Mouse (Mus musculus) kidney, embryonic 14.5 days (tissue): ENCODE data around the gene Dcp1b. TPM values are rescaled to one million over a fixed set of nuclear protein-coding genes. Genes with fewer than 3 reads are reported as not detected.

Experiments
- ATAC-seq: fragments of 200-750 bp; cut with Nextera tagmentation; 2 replicates; pipeline ENCODE4 v1.8.0; 2017; ENCODE audit warnings: moderate number of reproducible peaks, mild to moderate bottlenecking, moderate TSS enrichment, moderate library complexity; ENCODE audit not compliant: low FRiP score, low TSS enrichment
- H3K27ac ChIP-seq: fragments of 300-500 bp; sonication (generic); 2 replicates; pipeline ENCODE4 v1.5.1; 2014; ENCODE audit warnings: low read depth, mild to moderate bottlenecking, low read length, moderate library complexity, mixed read lengths
- H3K27me3 ChIP-seq: fragments of 300-500 bp; sonication (generic); 2 replicates; pipeline ENCODE4 v1.6.1; 2014; ENCODE audit warnings: mild to moderate bottlenecking, low read length; ENCODE audit not compliant: control insufficient read depth, insufficient read depth
- H3K36me3 ChIP-seq: fragments of 300-500 bp; sonication (generic); 2 replicates; pipeline ENCODE4 v1.6.1; 2014; ENCODE audit warnings: low read length, mixed read lengths; ENCODE audit not compliant: control insufficient read depth, insufficient read depth
- H3K4me1 ChIP-seq: fragments of 300-500 bp; sonication (generic); 2 replicates; pipeline ENCODE4 v1.6.1; 2014; ENCODE audit warnings: low read length, mixed read lengths; ENCODE audit not compliant: control insufficient read depth, insufficient read depth
- H3K4me2 ChIP-seq: fragments of 300-500 bp; sonication (generic); replicated peaks from 2 replicates; pipeline ENCODE4 v1.6.1; 2014; ENCODE audit warnings: low read depth, mild to moderate bottlenecking, low read length
- H3K4me3 ChIP-seq: fragments of 300-500 bp; sonication (generic); 2 replicates; pipeline ENCODE4 v1.5.1; 2014; ENCODE audit warnings: mild to moderate bottlenecking, low read length
- H3K9ac ChIP-seq: fragments of 300-500 bp; sonication (generic); 2 replicates; pipeline ENCODE4 v1.6.1; 2014; ENCODE audit warnings: low read depth, mild to moderate bottlenecking, low read length, moderate library complexity
- H3K9me3 ChIP-seq: fragments of 300-500 bp; sonication (generic); 2 replicates; pipeline ENCODE4 v1.6.1; 2016; ENCODE audit warnings: low read length; ENCODE audit not compliant: control insufficient read depth
- WGBS: fragments of 180-500 bp; shearing (Covaris S2); extraction: QIAGEN DNeasy Blood & Tissue Kit; methylation state at CpG from one replicate; pipeline ENCODE4 v1.1.7; 2014; 5-methylcytosine and 5-hydroxymethylcytosine counted together
- polyA plus RNA-seq: library from polyadenylated mRNA; unstranded; fragments of >200 nt; fragmentation: Nextera tagmentation; extraction: Ambion mirVana; gene quantifications from 2 replicates; pipeline ENCODE4 v1.2.1, GENCODE M21; 2014

Dcp1b gene
- polyA plus RNA-seq, 1 experiment from 2014 or later, result 9.3 TPM

- ATAC-seq, result no peak
- Histone ChIP-seq H3K36me3 (peaks cover 10% of the 10 kb centered on the region; the same call in 1 of the 2 replicates), H3K9me3 (no peaks in the 10 kb centered on the region), H3K4me3 (no peak overlapping the region), H3K4me1 (no peaks in the 10 kb centered on the region), H3K27ac (no peak overlapping the region), H3K4me2 (no peak overlapping the region), H3K9ac (no peak overlapping the region), H3K27me3 (no peaks in the 10 kb centered on the region)
- 86% methylated on average over 5 of the region's 5 CpGs for WGBS
Observed at GRCm38 (mm10) chr6:119218591-119218990, 43.5 kb downstream of the Dcp1b start.

GRCm38 (mm10) chr6:119219237-119219870, 44.3 kb downstream of the Dcp1b start:
- H3K4me3 ChIP-seq, result no peak overlapping the region
- H3K36me3 ChIP-seq, result peaks cover 10% of the 10 kb centered on the region; the same call in 1 of the 2 replicates
- no peak overlapping the region for H3K9ac ChIP-seq
- 82% methylated on average over 15 of the region's 15 CpGs for WGBS
- no peaks in the 10 kb centered on the region for H3K4me1 ChIP-seq
- no peak overlapping the region for H3K4me2 ChIP-seq
- H3K9me3 ChIP-seq, result no peaks in the 10 kb centered on the region
- no peak overlapping the region for H3K27ac ChIP-seq
- H3K27me3 ChIP-seq, result no peaks in the 10 kb centered on the region
- no peak for ATAC-seq

GRCm38 (mm10) chr6:119220297-119220696, 45.2 kb downstream of the Dcp1b start:
- H3K9ac ChIP-seq, result no peak overlapping the region
- 53% methylated on average over 10 of the region's 10 CpGs for WGBS
- no peak overlapping the region for H3K27ac ChIP-seq
- H3K4me2 ChIP-seq, result no peak overlapping the region
- H3K9me3 ChIP-seq, result no peaks in the 10 kb centered on the region
- H3K4me3 ChIP-seq, result no peak overlapping the region
- H3K4me1 ChIP-seq, result no peaks in the 10 kb centered on the region
- peaks cover 4% of the 10 kb centered on the region; the same call in 1 of the 2 replicates for H3K36me3 ChIP-seq
- 0 out of 2 replicates have a peak, but pooled peaks have one; percentile 38 for ATAC-seq
- no peaks in the 10 kb centered on the region for H3K27me3 ChIP-seq

GRCm38 (mm10) chr6:119224451-119225195, 49.6 kb downstream of the Dcp1b start:
- no peak overlapping the region for H3K27ac ChIP-seq
- H3K9ac ChIP-seq, result no peak overlapping the region
- ATAC-seq, result no peak
- WGBS, result 67% methylated on average over 13 of the region's 13 CpGs
- no peaks in the 10 kb centered on the region for H3K27me3 ChIP-seq
- no peaks in the 10 kb centered on the region for H3K36me3 ChIP-seq
- no peaks in the 10 kb centered on the region for H3K9me3 ChIP-seq
- H3K4me3 ChIP-seq, result no peak overlapping the region
- H3K4me1 ChIP-seq, result no peaks in the 10 kb centered on the region
- H3K4me2 ChIP-seq, result no peak overlapping the region

- Histone ChIP-seq H3K4me3 (no peak overlapping the region), H3K4me1 (no peaks in the 10 kb centered on the region), H3K9me3 (no peaks in the 10 kb centered on the region), H3K27me3 (no peaks in the 10 kb centered on the region), H3K4me2 (no peak overlapping the region), H3K9ac (no peak overlapping the region), H3K27ac (no peak overlapping the region), H3K36me3 (no peaks in the 10 kb centered on the region)
- WGBS, result 76% methylated on average over 12 of the region's 12 CpGs
- no peak for ATAC-seq
Observed at GRCm38 (mm10) chr6:119225226-119225625, 50.2 kb downstream of the Dcp1b start.

GRCm38 (mm10) chr6:119225731-119226130, 50.7 kb downstream of the Dcp1b start:
- H3K36me3 ChIP-seq, result no peaks in the 10 kb centered on the region
- no peak for ATAC-seq
- no peak overlapping the region for H3K27ac ChIP-seq
- H3K4me1 ChIP-seq, result no peaks in the 10 kb centered on the region
- H3K4me2 ChIP-seq, result no peak overlapping the region
- 76% methylated on average over 6 of the region's 6 CpGs for WGBS
- H3K4me3 ChIP-seq, result no peak overlapping the region
- H3K9ac ChIP-seq, result no peak overlapping the region
- no peaks in the 10 kb centered on the region for H3K27me3 ChIP-seq
- H3K9me3 ChIP-seq, result no peaks in the 10 kb centered on the region

- Histone ChIP-seq H3K4me3 (no peak overlapping the region), H3K27ac (no peak overlapping the region), H3K36me3 (no peaks in the 10 kb centered on the region), H3K9me3 (no peaks in the 10 kb centered on the region), H3K27me3 (no peaks in the 10 kb centered on the region), H3K4me2 (no peak overlapping the region), H3K9ac (no peak overlapping the region), H3K4me1 (no peaks in the 10 kb centered on the region)
- 94% methylated on average over 8 of the region's 8 CpGs for WGBS
- no peak for ATAC-seq
Observed at GRCm38 (mm10) chr6:119227001-119227400, 51.9 kb downstream of the Dcp1b start.

GRCm38 (mm10) chr6:119228861-119229603, 54.0 kb downstream of the Dcp1b start:
- H3K4me1 ChIP-seq, result no peaks in the 10 kb centered on the region
- H3K27ac ChIP-seq, result no peak overlapping the region
- H3K27me3 ChIP-seq, result no peaks in the 10 kb centered on the region
- ATAC-seq, result no peak
- no peak overlapping the region for H3K4me2 ChIP-seq
- H3K36me3 ChIP-seq, result no peaks in the 10 kb centered on the region
- no peak overlapping the region for H3K9ac ChIP-seq
- no peak overlapping the region for H3K4me3 ChIP-seq
- no peaks in the 10 kb centered on the region for H3K9me3 ChIP-seq
- 78% methylated on average over 11 of the region's 11 CpGs for WGBS

- WGBS, result 11% methylated on average over 3 of the region's 3 CpGs
- Histone ChIP-seq H3K27ac (no peak overlapping the region), H3K27me3 (no peaks in the 10 kb centered on the region), H3K9ac (no peak overlapping the region), H3K9me3 (no peaks in the 10 kb centered on the region), H3K4me3 (no peak overlapping the region), H3K36me3 (no peaks in the 10 kb centered on the region), H3K4me1 (no peaks in the 10 kb centered on the region), H3K4me2 (no peak overlapping the region)
- ATAC-seq, result no peak
Observed at GRCm38 (mm10) chr6:119233066-119233465, 58.0 kb downstream of the Dcp1b start.
